Mouse (Mus musculus) limb, embryonic 11.5 days (tissue): Measurements from ENCODE around the gene Ptprn2. TPM values are rescaled to one million over a fixed set of nuclear protein-coding genes. Genes with fewer than 3 reads are reported as not detected.

Experiments used
- ATAC-seq: fragments of 200-750 bp; cut with Nextera tagmentation; 2 replicates; pipeline ENCODE4 v1.8.0; 2017; ENCODE audit warnings: low read depth; ENCODE audit not compliant: insufficient number of reproducible peaks, low FRiP score, low TSS enrichment
- DNase-seq: peaks from one replicate; pipeline ENCODE4 v3.0.0-alpha.2; 2015; ENCODE audit warnings: low spot score
- H3K27ac ChIP-seq: fragments of 300-500 bp; sonication (generic); replicated peaks from 2 replicates; pipeline ENCODE4 v1.5.1; 2014; ENCODE audit warnings: low read depth, mild to moderate bottlenecking, low read length
- H3K27me3 ChIP-seq: fragments of 300-500 bp; sonication (generic); 2 replicates; pipeline ENCODE4 v1.6.1; 2014; ENCODE audit warnings: mild to moderate bottlenecking, low read length, mixed read lengths; ENCODE audit not compliant: control insufficient read depth, insufficient read depth
- H3K36me3 ChIP-seq: fragments of 300-500 bp; sonication (generic); 2 replicates; pipeline ENCODE4 v1.6.1; 2014; ENCODE audit warnings: mild to moderate bottlenecking, low read length, moderate library complexity, mixed read lengths; ENCODE audit not compliant: control insufficient read depth, insufficient read depth
- H3K4me1 ChIP-seq: fragments of 300-500 bp; sonication (generic); 2 replicates; pipeline ENCODE4 v1.6.1; 2014; ENCODE audit warnings: low read length, mixed read lengths; ENCODE audit not compliant: control insufficient read depth, insufficient read depth
- H3K4me2 ChIP-seq: fragments of 300-500 bp; sonication (generic); 2 replicates; pipeline ENCODE4 v1.6.1; 2014; ENCODE audit warnings: low read depth, mild to moderate bottlenecking, moderate library complexity; ENCODE audit not compliant: severe bottlenecking
- H3K4me3 ChIP-seq: fragments of 300-500 bp; sonication (generic); 2 replicates; pipeline ENCODE4 v1.5.1; 2014; ENCODE audit warnings: low read depth, low read length
- H3K9ac ChIP-seq: fragments of 300-500 bp; sonication (generic); 2 replicates; pipeline ENCODE4 v1.6.1; 2014; ENCODE audit warnings: mild to moderate bottlenecking, low read length
- H3K9me3 ChIP-seq: fragments of 300-500 bp; sonication (generic); 2 replicates; pipeline ENCODE4 v1.6.1; 2016; ENCODE audit warnings: low read length; ENCODE audit not compliant: control insufficient read depth
- WGBS: fragments of 180-500 bp; shearing (Covaris S2); extraction: QIAGEN DNeasy Blood & Tissue Kit; methylation state at CpG from one replicate; pipeline ENCODE4 v1.1.7; 2014; 5-methylcytosine and 5-hydroxymethylcytosine counted together
- polyA plus RNA-seq: library from polyadenylated mRNA; unstranded; fragments of >200 nt; fragmentation: Nextera tagmentation; extraction: Ambion mirVana; gene quantifications from 2 replicates; pipeline ENCODE4 v1.2.1, GENCODE M21; 2014

The Ptprn2 gene
- polyA plus RNA-seq, 1 experiment from 2014 or later = not detected

DNA sequence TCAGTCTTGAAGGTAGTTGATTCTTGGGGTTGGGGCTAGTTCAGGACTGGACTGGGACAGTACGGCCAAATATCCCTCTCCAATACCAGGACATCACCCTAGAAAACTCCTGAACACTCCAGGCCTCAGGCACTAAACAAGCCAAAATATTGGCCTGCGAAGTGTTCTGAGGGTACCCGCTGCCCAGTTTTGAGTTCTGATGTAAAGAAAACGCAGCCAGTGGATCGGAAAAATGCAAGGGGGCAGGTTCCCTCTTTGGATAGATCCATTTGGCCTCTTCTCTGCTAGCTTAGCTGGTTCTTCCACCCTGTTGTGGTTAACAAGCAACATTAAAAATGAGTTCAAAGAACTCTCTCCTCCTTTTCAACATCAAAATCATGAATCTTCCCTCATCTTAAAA lies 670.7 kb downstream of the Ptprn2 start:
- DNase-seq = no peak

GRCm38 (mm10) chr12:117156786-117157185 lies 671.3 kb downstream of the Ptprn2 start:
- DNase-seq (no peak), ATAC-seq (no peak)
- no peaks in the 10 kb centered on the region for H3K9me3 ChIP-seq
- H3K27me3 ChIP-seq = peaks cover 85% of the 10 kb centered on the region
- no peak overlapping the region for H3K4me2 ChIP-seq
- no peaks in the 10 kb centered on the region for H3K36me3 ChIP-seq
- no peak overlapping the region for H3K4me3 ChIP-seq
- no peak overlapping the region for H3K9ac ChIP-seq
- 74% methylated on average over 3 of the region's 3 CpGs for WGBS
- no peak overlapping the region for H3K27ac ChIP-seq
- peaks cover 27% of the 10 kb centered on the region for H3K4me1 ChIP-seq

More for the DNA sequence above, 670.7 kb downstream of the Ptprn2 start:
- H3K4me1 ChIP-seq = peaks cover 30% of the 10 kb centered on the region
- H3K27me3 ChIP-seq = peaks cover 86% of the 10 kb centered on the region
- H3K4me2 ChIP-seq = no peak overlapping the region
- no peaks in the 10 kb centered on the region for H3K9me3 ChIP-seq
- H3K4me3 ChIP-seq = no peak overlapping the region
- ATAC-seq = no peak
- H3K36me3 ChIP-seq = no peaks in the 10 kb centered on the region
- no peak overlapping the region for H3K9ac ChIP-seq
- no peak overlapping the region for H3K27ac ChIP-seq
- 18% methylated on average over 5 of the region's 5 CpGs for WGBS

GRCm38 (mm10) chr12:117157249-117157648 lies 671.7 kb downstream of the Ptprn2 start:
- H3K9me3 ChIP-seq = no peaks in the 10 kb centered on the region
- peaks cover 27% of the 10 kb centered on the region for H3K4me1 ChIP-seq
- ATAC-seq (no peak), DNase-seq (no peak)
- WGBS = 72% methylated on average over 2 of the region's 2 CpGs
- no peaks in the 10 kb centered on the region for H3K36me3 ChIP-seq
- no peak overlapping the region for H3K27ac ChIP-seq
- H3K27me3 ChIP-seq = peaks cover 80% of the 10 kb centered on the region
- H3K9ac ChIP-seq = no peak overlapping the region
- H3K4me3 ChIP-seq = no peak overlapping the region
- no peak overlapping the region for H3K4me2 ChIP-seq

DNA sequence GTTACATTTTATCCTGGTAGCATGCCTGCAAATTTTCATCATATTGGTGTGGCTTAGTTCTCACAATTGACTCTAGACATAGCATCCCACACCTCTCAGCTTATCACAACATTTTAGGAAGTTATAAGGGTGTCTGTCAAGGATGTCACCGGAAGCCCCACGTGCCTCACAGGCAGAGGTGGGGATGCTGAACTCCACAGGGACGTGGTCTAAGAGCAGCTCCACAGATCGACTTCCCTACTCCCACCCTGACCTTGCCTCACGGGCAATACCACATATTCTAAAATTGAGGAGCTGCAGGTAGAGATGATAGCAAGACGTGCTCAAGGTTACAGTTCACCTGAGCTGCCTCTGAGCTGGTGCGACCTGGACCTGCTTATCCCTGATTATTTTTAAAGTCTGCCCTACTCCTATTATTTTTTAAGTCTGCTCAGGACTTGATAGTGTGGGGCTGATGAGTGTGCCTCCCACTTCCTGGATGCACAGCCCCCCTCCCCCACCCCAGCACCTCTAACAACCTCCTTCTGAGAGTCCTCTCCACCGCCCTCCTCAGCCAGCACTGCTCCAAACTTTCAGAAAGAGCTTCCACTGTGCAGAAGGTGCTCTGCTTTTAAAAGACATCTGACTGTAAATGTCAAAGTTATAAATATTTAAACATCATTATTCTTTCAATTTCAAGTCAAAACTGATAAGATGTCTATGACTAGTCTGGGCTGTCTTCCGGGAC lies 672.3 kb downstream of the Ptprn2 start:
- H3K27me3 ChIP-seq = peaks cover 75% of the 10 kb centered on the region
- no peak overlapping the region for H3K4me3 ChIP-seq

GRCm38 (mm10) chr12:117158950-117159668 lies 673.6 kb downstream of the Ptprn2 start:
- peaks cover 62% of the 10 kb centered on the region for H3K27me3 ChIP-seq
- H3K27ac ChIP-seq = no peak overlapping the region
- ATAC-seq (peak; percentile 52; the same call in 1 of the 2 replicates), DNase-seq (no peak)
- H3K9ac ChIP-seq = no peak overlapping the region
- H3K4me1 ChIP-seq = peaks cover 23% of the 10 kb centered on the region
- H3K4me2 ChIP-seq = peak overlapping the region; percentile 56; the same call in 1 of the 2 replicates
- H3K4me3 ChIP-seq = no peak overlapping the region
- H3K36me3 ChIP-seq = no peaks in the 10 kb centered on the region
- WGBS = 10% methylated on average over 17 of the region's 17 CpGs
- no peaks in the 10 kb centered on the region for H3K9me3 ChIP-seq

More for the DNA sequence above, 672.3 kb downstream of the Ptprn2 start:
- Histone ChIP-seq H3K4me1 (peaks cover 27% of the 10 kb centered on the region), H3K9me3 (no peaks in the 10 kb centered on the region), H3K36me3 (no peaks in the 10 kb centered on the region), H3K4me2 (no peak overlapping the region), H3K9ac (no peak overlapping the region), H3K27ac (no peak overlapping the region)
- no peak for ATAC-seq
- DNase-seq = no peak
- WGBS = 21% methylated on average over 9 of the region's 9 CpGs

- Histone ChIP-seq H3K4me1 (peaks cover 19% of the 10 kb centered on the region; the same call in 1 of the 2 replicates), H3K36me3 (no peaks in the 10 kb centered on the region), H3K27ac (no peak overlapping the region), H3K4me3 (peak overlapping the region; percentile 20), H3K9me3 (no peaks in the 10 kb centered on the region), H3K9ac (no peak overlapping the region), H3K27me3 (peaks cover 55% of the 10 kb centered on the region), H3K4me2 (peak overlapping the region; percentile 56)
- ATAC-seq (peak; percentile 5; the same call in 1 of the 2 replicates), DNase-seq (peak; percentile 53)
- 3% methylated on average over 15 of the region's 15 CpGs for WGBS
Measured at GRCm38 (mm10) chr12:117159669-117160210, 674.2 kb downstream of the Ptprn2 start.

- no peaks in the 10 kb centered on the region for H3K9me3 ChIP-seq
- H3K4me1 ChIP-seq = peaks cover 19% of the 10 kb centered on the region; the same call in 1 of the 2 replicates
- peaks cover 49% of the 10 kb centered on the region for H3K27me3 ChIP-seq
- 1% methylated on average over 30 of the region's 30 CpGs for WGBS
- no peaks in the 10 kb centered on the region for H3K36me3 ChIP-seq
- no peak overlapping the region for H3K27ac ChIP-seq
- peak overlapping the region; percentile 56 for H3K4me2 ChIP-seq
- peak overlapping the region; percentile 18; the same call in 1 of the 2 replicates for H3K9ac ChIP-seq
- ATAC-seq (0 out of 2 replicates have a peak, but pooled peaks have one; percentile 21), DNase-seq (peak; percentile 53)
- H3K4me3 ChIP-seq = peak overlapping the region; percentile 20
Measured at GRCm38 (mm10) chr12:117160211-117160891, 674.8 kb downstream of the Ptprn2 start.

GRCm38 (mm10) chr12:117162180-117162579 lies 676.7 kb downstream of the Ptprn2 start:
- DNase-seq (no peak), ATAC-seq (no peak)
- Histone ChIP-seq H3K27ac (no peak overlapping the region), H3K4me2 (no peak overlapping the region), H3K4me3 (no peak overlapping the region), H3K9ac (no peak overlapping the region), H3K27me3 (peaks cover 38% of the 10 kb centered on the region), H3K4me1 (peaks cover 14% of the 10 kb centered on the region; the same call in 1 of the 2 replicates), H3K36me3 (no peaks in the 10 kb centered on the region), H3K9me3 (no peaks in the 10 kb centered on the region)
- 65% methylated on average over 3 of the region's 3 CpGs for WGBS
